Mouse (Mus musculus): ENCODE measurements around the gene Shisa5.

Shisa5 gene

GRCm38 (mm10) chr9:109053851-109054250 is 15.5 kb downstream of the Shisa5 start:
- no peak for DNase-seq (ENCODE audit: low spot score in 2 of 2)

DNA sequence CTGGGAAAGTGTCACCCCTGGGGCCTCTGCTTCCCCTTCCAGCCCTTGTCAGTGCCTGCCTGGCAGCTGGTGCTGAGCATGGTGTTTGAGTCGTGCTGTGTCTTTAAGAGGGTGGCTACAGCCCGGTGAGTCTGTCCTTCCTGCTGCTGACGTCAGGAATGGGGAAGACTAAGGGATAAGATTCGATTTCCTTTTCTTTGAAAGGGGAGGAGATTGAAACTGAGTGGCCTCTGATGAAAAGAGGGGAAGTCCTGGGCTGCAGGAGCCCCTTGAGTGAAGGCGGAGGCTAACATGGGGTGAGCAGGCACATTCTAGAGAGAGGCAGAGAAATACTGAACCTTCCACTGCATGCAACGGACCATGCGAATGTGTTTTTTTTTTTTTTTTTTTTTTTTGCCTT is 16.3 kb downstream of the Shisa5 start:
- DNase-seq (ENCODE audit: low spot score in 2 of 2): peak; percentile 65 to 85

GRCm38 (mm10) chr9:109055271-109056030 is 17.1 kb downstream of the Shisa5 start:
- DNase-seq (ENCODE audit: low spot score in 2 of 2): peak in 1 of 2 experiments; percentile 41

DNA sequence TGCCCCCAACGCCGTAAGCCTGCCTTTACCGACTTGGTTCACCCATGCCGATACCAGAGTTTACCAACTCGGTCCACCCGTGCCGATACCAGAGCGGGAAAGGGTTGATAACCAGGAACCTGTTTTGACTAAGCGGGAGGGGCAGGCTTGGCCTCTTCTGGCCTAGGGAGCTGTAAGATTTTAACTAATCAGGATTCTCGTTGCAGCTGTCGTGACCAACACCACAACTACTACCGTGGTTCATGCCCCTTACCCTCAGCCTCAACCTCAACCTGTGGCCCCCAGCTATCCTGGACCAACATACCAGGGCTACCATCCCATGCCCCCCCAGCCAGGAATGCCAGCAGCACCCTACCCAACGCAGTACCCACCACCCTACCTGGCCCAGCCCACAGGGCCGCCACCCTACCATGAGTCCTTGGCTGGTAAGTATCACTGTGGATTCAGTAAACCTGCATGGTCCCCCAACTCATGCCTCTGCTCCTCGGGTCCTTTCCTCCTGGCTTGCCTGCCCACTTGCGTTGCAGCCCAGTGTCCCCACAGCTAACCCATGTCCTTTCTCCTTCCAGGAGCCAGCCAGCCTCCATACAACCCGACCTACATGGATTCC is 17.8 kb downstream of the Shisa5 start:
- DNase-seq (ENCODE audit: low spot score in 2 of 2): no peak

DNA sequence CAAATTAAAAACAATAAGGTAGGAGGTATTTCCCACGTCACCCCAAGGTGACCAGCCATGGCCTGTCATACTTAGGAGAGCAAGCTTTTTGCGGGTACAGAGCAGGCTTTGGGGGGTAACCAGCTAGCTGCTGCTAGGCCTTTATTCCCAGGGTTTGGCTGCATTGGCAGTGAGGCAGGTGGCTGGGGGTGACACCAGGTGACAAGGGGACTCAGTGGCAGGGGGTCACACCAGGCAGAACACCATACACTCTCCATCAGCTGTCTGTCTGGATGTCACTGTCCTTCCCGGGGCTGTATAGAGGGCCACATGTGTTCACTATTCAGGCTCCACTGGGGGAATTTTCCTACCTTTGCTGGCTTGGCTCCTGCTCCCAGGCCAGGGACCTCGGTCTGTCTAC is 18.6 kb downstream of the Shisa5 start:
- no peak for DNase-seq (ENCODE audit: low spot score in 2 of 2)

DNA sequence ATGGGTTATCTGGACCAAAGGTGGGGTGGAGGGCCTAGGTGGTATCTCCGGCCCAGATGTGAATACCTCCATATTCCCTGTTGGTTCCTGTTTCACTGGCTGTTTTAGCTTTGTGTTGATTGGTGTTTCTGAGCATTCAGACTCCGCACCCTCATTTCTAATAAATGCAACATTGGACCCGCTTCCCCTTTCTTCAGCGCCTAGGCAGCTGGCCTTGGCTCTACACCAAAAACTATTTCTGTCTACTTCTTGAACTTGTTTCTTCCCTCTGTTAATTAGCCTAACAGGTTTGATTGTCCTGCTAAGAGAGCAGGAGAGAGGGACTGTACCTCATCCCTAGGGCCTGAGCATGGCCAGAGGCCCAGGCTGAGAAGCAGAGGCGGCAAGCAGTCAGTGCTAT is 19.2 kb downstream of the Shisa5 start:
- DNase-seq (ENCODE audit: low spot score in 2 of 2): no peak

GRCm38 (mm10) chr9:109058006-109058765 is 19.8 kb downstream of the Shisa5 start:
- DNase-seq (ENCODE audit: low spot score in 2 of 2): no peak

DNA sequence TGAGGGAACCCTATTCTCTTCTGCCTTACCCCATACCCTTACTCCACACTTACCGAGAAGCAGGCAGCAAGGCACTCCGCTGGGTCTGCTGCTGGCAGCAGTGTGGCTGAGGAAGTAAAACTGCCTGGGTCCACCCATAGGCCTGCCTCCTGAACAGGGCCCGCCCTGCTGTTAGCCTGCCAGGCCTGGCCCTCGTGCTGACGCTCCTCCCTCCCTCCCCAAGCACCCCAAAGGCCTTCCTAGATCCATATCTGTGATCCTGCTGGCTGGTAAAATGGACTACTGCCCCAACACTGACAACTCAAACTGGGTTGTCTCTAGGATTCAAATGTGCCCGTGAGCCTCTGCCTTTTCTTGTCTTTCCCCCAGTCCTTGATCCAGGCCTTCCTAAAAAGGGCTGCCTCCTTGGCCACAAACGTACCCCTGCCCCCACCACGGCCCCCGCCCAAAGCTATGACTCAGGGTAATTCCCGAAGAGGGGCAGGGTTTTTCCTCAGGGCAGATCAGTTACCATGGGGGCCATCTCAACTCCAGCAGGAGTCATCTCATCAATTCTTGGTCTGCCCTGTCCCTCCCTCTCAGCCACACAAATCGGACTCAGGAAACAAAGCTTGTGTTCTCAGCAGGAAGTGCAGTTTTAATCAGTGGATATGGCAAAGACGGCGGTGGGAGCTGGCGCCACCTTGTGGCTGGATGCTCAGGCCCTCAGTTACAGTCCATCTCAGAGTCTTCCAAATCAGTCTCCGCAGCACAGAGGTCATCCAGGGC is 21.0 kb downstream of the Shisa5 start, which contains the start of gene Trex1:
TSS of gene Trex1 (minus strand) at position 599 of the 768 bp plus-strand sequence.
- DNase-seq (ENCODE audit: low spot score in 2 of 2): peak; percentile 66 to 93

- no peak for DNase-seq (ENCODE audit: low spot score in 2 of 2)
These were observed 22.0 kb downstream of the Shisa5 start for GRCm38 (mm10) chr9:109060184-109060897.

- no peak for DNase-seq (ENCODE audit: low spot score in 2 of 2)
These were observed 22.5 kb downstream of the Shisa5 start for GRCm38 (mm10) chr9:109060898-109061295.

GRCm38 (mm10) chr9:109068095-109068735 is 29.9 kb downstream of the Shisa5 start:
- no peak for DNase-seq (ENCODE audit: low spot score in 2 of 2)

DNA sequence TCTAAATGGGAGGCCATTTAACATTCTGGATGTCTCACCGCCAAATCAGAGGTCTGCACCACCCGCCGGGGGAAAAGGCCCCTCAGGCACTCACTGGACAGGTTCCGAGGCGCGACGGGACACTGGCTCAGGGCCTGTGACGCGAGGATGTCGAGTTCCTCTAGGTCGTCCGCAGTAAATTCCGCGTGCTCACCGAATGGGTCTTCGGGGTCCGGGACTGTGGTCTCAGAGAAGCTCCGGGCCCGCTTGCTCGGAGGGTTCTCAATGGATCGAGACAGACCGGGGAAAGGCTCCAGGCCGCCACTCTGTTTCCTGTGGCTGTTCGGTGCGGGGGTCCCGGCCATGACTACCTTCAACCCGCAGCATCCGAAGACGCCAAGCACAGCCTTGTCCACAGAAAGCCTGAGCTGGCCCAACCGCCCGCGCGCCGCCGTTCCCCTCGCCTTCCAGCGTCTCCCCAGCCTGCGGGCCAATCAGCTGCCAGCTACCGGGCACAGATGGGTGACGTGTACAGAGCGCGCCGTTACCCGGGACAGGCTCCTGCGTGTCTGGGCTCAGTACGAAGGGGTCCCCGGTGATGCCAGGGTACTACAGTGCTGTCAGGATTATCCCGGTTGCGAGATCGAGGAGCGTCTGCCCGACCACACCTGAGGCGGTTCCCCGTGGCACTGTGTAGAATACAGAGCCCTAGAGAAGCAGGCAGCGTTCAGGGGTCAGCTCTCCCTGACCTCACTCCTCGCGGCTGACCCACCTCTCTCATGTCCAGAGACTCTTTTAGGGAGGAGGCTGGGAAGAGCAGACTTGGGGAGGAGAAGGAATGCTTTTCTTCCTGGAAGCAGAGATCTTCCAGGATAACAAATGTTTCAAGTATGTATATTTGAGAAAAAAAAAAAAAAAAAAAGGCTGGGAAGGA is 35.6 kb downstream of the Shisa5 start, which contains the start of gene Atrip:
TSS of gene Atrip (minus strand) at position 464 of the 913 bp plus-strand sequence.
- peak; percentile 71 to 92 for DNase-seq (ENCODE audit: low spot score in 2 of 2)

DNA sequence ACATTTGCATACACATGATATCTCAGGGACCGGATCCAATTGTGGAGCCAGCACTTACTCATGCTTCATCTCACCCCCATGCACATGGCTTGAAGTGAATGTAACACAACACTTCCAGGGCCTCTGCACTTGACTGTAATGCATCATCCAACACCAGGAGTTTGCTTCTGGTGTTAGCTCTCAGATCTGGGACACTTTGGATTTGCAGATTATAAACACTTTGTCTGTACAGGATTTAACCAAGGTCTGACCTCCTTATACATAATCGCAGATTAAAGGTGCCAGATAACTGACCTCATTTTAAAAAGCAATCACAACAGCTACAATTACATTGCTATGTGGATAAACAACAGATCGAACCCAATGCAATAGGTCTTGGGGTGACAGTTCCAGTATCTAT is 42.2 kb downstream of the Shisa5 start:
- no peak for DNase-seq (ENCODE audit: low spot score in 2 of 2)

- DNase-seq (ENCODE audit: low spot score in 2 of 2): no peak
These were observed 43.4 kb downstream of the Shisa5 start for GRCm38 (mm10) chr9:109081749-109082123.

GRCm38 (mm10) chr9:109082124-109082800 is 43.9 kb downstream of the Shisa5 start, which contains the start of the genes Ccdc51 and Tma7:
Ccdc51 (plus strand) TSS chr9:109082493.
Tma7 (minus strand) TSS chr9:109082587.
- DNase-seq (ENCODE audit: low spot score in 2 of 2): peak; percentile 79 to 93

GRCm38 (mm10) chr9:109084922-109085321 is 46.6 kb downstream of the Shisa5 start:
- DNase-seq (ENCODE audit: low spot score in 2 of 2): no peak

DNA sequence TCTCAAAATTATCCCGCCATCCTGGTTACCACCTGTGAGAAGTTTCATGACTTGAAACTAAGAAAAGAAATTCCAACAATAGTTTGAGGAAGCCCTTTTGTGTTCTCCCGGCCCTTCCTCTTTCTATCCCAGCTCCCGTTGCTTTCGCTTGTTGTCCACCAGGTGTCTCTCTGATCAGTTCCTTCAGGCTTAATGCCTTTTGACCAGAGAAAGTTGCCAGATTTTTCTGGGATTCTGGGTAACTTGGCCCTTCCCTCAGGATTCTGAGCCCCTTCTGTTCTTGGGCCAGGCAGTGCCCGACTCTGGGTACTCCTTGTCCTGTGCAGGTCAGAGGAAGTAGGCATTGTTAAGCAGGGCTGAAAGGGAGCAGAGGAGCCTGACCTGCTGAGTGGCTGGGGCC is 49.6 kb downstream of the Shisa5 start:
- DNase-seq (ENCODE audit: low spot score in 2 of 2): no peak

DNA sequence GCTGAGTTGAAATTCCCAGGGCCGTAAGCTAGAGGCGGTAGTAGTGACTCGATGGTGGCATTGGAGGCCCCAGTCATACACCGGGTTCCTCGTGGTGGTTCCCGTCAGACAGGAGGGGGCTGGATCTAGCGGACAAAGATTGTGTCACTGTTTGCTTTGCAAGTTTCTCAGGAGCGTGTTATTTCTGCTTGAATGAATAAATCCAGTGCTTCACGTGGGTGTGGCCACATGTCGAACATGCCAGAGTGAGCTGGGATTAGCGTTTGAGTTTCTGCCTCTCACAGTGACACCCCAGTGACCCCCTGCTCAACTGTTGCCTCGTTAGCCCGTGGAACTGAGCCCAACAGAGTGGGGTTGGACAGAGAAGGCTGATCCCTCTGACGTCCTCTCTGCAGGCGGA is 52.1 kb downstream of the Shisa5 start:
- no peak for DNase-seq (ENCODE audit: low spot score in 2 of 2)

GRCm38 (mm10) chr9:109091802-109092201 is 53.4 kb downstream of the Shisa5 start:
- DNase-seq (ENCODE audit: low spot score in 2 of 2): no peak
